Mouse (Mus musculus) erythroblast, embryonic 14.5 days (primary cell): Measurements from ENCODE around the gene Cela3b.

Experiments used
- GATA1 ChIP-seq: IDR thresholded peaks from 2 replicates; pipeline ENCODE4 v1.6.1; 2012; ENCODE audit warnings: low read length, inconsistent platforms, mixed read lengths
- TAL1 ChIP-seq: IDR thresholded peaks from 3 replicates; pipeline ENCODE4 v1.6.1; 2012; ENCODE audit warnings: low read length, inconsistent platforms, mixed read lengths

DNA sequence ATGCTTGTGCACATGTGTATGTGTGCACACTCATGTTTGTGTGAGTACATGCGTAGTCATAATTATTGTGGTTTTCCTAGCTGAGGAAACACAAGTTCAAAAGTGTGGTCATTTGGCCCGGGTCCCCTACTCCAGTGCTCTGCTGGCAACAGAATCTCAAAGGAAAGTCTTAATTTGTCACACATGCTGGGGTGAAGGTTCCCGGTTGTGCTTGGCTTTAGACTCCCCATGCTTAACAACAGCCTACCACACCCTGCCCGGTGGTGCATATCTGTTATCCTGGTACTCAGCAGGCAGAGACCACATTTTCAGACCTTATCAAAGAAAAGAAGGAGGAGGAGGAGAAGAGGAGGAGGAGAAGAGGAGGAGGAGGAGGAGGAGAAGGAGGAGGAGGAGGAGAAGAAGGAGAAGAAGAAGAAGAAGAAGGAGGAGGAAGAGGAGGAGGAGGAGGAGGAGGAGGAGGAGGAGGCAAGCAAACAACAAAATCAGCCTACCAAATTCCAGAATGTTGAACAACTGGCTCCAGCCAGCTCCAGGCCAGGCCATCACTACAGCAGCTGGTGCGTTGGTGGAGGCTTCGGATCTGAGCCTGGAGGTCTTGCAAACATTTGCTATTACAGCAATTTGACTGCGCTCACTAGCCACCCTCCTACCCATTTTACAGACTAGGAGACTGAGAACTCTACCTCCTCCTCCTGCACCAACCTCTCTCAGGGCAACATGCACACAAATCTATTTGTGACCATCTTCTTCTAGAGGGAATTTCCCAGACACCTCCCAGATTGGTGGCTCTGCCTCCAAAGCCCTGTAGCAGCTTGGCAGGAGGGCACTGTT lies 17.2 kb upstream of the Cela3b start:
- TF ChIP-seq TAL1 = no peak
- TF ChIP-seq GATA1 = no peak
